Mouse (Mus musculus) kidney, adult 18-20 months (tissue): ENCODE results near the gene Taar8b.
"Not testable (repeated sequence)": the region's sequence is repeated elsewhere in the genome, so short reads cannot be mapped to it uniquely, and the experiment has no call there.

Source experiments
- DNase-seq: peaks from one replicate; pipeline ENCODE4 v3.0.0; 2021

Taar8b gene

DNA sequence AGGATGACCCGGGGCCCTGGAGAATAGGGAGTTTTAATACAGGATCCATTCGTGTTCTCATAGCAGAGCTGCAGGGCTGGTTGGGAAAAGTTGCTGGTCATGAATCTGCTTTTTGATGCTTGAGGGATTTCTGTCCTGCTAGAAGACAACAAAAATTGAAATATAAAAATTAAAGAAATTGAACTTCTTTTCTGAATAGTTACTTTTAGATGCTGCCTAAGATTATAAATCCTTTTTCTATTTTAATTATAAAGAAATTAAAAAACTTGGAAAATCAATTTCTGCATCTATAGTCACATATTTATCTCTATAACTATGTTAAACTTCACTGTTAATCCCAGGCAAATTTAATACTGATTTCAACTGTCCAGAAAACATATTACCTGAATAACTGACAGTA lies at the start of gene Taar8b:
Gene Taar8b (minus strand): TSS at position 101 of the 400 bp plus-strand sequence.
- DNase-seq = no peak

DNA sequence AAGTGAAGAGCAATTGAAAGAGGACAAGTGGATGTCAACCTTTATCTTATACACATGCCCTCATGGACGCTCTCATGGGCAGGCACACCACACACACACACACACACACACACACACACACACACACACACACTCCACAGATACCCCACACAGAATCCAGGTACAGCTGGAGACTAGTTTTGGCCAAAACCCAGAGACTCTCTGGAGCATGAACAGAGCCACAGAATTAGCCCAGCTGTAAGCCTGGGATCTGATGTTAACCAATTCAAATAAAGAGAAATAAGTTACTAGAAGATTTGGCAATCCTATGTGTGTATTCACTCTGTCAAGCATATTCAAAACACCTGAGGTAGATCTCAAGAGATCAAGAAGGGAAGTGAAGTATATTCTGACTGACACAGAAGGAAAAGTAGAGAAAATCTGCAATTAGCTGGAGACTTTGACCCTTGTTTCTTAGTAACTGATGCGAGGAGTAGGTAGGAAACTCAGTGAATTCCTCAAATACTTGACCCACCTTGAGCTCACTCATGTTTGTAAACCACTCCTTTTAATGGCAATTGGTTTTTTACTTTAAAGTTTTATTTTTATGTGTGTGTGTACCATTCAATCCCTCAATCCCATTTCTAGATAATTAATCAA lies 46.6 kb upstream of the Taar8b start:
- peak; percentile 18 for DNase-seq

DNA sequence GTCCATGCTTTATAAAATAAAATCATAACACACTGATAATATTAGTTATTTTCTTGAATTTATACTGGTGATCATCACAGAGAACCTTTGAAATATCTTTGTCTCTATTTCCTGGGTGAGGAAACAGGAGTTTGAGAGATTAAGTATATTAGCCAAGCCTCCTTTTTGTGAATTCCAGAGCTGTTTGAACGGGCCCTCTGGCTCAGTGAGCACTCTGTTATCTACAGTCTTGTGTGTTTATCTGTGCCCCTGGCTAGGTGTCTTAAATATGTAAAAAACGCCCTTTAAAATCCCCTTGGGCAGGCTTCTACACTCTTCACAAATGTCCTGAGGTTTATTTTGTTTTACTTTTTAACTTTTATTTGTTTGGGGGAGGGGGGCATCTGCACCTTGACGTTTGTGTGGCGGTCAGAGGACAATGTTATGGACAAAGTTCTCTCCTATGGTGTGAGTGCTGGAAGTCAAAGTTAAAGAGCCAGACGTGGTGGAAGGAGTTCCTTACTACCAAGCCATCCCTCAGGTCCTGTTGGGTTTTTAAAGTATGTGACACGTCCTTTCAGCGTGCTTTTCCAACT lies 42.1 kb upstream of the Taar8b start:
- no peak for DNase-seq

DNA sequence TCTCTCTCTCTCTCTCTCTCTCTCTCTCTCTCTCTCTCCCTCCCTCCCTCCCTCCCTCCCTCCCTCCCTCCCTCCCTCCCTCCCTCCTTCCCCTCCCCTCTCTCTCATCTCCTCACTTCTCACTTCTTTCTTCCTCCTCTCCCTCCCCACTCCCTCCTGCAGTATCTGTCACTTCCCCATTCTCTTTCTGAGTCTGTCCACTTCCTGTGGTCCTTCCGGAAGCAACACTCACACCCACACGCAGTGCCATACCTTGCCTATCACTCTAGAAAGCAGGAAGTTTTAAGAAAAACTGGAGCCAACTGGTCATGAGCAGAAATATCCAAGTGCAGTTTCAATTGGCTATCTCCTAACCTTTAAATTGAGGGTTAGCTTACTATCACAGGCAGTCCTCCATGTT lies 41.0 kb upstream of the Taar8b start:
- DNase-seq = no peak

DNA sequence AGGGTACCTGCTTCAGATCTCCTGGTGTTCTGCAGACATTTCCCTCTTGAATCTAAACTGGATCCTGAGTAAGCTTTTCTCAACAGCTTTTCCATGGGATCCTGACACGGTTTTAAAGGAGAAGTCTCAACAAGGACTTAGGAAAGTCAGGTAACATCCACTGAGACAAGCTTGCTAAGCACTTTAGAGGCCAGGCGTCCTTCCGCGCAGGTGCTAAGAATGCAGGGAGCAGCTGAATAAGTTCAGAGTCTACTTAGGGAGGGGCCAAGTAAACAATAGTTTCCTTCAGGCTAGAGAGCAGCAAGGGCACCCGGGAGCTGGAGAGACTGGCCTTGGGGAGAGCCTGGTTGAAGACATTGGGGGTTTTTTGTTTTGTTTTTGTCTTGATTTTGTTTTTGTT lies 40.2 kb upstream of the Taar8b start:
- DNase-seq = peak; percentile 59

DNA sequence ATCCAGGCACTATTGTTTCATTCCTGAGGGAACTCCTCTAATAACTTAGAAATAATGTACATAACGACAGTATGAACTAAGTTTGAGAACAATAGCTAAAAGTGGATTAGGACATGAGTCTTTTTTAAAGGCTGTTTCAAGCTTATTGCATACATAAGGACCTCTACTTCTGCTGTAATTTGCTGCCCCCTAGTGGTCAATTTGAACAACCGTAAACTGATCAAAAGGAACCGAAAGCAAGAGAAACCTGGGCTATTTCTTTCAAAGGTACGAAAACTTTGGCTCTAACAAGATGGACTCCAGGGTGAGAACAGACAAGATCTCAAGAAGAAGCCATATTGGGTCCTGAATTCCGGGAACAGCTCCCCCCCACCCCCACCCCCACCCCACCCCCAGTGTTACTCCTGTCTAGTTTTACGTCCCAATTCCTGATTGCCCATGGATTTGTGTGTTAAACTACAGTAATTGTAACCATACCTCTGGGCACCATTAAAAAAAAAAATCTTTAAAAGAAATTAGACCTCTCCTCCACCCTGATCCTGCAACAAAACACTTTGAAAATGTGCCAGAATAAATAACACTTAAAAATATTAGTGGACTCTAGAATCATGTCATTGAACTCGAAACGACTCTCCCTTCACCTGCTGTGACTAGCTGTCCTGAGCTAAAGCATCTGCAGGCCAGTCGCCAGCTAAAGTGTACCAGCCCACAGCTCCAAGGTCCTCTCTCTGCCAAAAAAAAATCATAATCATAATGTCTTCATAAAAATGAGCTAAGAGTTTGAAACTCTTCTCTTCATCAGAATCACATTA lies 39.6 kb upstream of the Taar8b start:
- DNase-seq = peak; percentile 53

DNA sequence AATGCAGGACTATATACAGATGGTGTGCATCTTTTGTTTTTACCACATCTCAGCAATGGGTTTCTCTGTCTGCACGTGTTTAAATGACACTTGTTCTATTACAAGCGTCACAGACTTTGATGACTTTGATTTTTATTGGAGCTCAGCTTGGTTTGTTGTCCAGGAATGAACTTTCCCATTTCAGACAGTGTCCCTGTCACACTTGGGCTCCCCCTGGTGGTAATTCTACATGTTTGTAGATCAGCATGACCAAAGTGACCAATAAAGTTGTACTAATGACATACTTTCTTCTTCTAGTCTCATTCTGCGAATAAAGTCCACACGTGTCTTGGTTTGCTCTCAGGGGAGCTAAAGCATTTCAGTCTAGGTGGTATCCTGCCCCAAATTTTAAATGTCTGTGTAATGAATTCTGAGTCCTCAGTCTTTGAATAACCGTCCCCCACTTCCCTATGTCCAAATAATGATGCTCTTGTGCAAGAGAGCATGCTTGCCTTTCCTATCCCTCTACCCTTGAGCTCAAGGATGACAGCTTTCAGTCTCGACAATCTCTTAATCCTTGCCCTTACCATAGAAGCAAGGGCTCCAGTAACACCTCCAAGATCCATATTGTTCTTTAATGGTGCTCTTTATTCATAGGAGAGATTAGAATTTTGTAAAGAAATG lies 19.2 kb upstream of the Taar8b start:
- DNase-seq = no peak

DNA sequence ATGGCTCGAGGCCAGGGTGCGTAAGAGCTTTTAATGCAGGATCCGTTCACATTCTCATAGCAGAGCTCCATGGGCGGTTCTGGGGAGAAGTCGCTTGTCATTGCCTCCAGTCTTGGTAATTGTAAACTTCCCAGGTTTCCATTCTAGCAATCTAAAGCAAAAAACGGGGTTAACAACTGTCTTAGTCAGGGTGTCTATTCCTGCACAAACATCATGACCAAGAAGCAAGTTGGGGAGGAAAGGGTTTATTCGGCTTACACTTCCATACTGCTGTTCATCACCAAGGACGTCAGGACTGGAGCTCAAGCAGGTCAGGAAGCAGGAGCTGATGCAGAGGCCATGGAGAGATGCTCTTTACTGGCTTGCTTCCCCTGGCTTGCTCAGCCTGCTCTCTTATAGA lies 17.3 kb upstream of the Taar8b start, which contains the start of gene Taar9:
Gene Taar9 (minus strand): TSS at position 101 of the 400 bp plus-strand sequence.
- DNase-seq = not testable (repeated sequence)

DNA sequence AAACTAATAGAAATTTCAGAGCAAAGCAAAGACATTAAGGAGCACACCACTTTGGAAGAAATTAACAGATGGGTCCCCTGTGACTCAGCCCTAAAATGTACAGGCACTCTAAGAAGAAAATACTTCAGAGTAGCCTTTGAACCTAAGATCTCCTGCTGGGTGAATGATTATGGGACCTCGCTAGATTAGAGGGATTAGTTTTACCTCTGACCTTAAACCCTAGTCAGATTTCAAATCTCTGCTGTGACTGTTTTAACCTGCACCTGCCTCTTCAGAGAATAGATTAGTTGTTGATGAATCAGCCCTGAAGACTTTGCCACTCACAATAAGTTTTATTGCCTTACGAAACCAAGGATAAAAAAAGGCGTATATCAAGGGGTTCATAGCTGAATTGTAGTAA lies 16.1 kb upstream of the Taar8b start:
- no peak for DNase-seq

DNA sequence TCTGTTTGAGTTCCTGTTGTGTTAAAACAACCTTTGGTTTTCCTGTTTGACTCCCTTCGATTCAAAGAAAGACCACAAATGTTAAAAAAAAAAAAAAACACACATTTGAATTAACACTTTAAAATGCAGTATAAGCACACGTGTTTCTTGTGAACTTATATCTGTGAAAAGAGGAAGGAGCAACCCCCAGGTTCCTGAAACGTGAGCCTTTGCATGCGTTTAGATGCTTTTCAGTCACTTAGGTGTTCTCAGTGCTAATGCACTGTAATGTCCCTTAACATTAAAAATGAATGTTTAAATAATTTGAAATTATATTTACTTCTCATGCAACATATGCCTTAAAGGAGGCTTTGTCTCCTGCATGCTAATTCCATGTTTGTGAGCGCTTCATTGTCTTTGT lies 15.7 kb upstream of the Taar8b start:
- DNase-seq = no peak

DNA sequence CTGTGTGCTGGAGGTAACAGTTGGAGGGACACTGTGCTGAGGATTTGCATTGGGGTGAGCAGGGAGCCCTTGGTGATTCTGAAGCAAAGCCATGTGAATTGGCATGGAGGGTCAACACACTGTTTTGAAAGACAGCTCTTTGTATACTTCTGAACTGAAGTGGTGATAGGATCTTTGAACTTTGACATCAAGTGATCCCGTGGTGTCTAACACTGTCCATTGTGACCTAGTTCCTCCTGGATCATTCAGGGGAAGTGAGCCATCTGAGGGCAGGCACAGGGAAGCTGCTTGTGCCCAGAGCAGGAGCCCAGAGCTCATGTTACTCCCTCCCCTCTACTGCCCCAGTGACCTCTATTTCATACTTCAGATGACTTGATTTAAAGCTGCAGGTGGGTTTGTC lies 11.2 kb upstream of the Taar8b start:
- DNase-seq = not testable (repeated sequence)

DNA sequence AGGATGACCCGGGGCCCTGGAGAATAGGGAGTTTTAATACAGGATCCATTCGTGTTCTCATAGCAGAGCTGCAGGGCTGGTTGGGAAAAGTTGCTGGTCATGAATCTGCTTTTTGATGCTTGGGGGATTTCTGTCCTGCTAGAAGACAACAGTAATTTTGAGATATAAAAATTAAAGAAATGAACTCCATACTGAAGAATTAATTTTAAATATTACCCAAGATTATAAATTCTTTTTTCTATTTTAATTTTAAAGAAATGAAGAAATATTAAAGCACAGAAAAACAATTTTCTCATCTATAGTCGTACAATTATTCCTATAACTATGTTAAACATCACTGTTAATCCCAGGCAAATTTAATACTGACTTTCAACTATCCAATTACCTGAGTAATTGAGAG lies 9.7 kb upstream of the Taar8b start, which contains the start of gene Taar8c:
Gene Taar8c (minus strand): TSS at position 101 of the 400 bp plus-strand sequence.
- DNase-seq = not testable (repeated sequence)

DNA sequence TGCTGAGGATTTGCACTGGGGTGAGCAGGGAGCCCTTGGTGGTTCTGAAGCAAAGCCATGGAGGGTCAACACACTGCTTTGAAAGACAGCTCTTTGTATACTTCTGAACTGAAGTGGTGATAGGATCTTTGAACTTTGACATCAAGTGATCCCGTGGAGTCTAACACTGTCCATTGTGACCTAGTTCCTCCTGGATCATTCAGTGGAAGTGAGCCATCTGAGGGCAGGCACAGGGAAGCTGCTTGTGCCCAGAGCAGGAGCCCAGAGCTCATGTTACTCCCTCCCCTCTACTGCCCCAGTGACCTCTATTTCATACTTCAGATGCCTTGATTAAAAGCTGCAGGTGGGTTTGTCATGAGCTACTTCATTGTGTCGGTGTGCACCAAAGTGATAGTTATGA lies 4.9 kb upstream of the Taar8b start:
- not testable (repeated sequence) for DNase-seq

DNA sequence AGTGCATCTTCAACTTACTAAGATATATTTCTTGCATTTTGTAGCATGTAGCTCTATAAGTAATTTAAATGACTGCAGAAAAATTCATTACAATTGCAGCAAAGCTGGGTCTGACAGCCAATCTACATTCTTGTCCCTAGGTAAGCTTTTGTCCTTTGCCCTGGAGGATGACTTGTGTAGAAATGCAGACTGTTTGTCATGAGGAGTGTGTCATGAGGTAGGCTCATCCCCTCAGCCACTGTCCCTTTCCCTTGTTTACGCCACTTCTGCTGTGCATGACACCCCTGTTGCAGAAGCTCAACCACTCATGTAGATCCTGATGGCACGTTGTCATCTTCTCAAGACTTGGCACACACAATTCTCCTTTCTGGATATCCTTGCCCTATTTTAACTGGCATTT lies 4.9 kb downstream of the Taar8b start:
- no peak for DNase-seq

DNA sequence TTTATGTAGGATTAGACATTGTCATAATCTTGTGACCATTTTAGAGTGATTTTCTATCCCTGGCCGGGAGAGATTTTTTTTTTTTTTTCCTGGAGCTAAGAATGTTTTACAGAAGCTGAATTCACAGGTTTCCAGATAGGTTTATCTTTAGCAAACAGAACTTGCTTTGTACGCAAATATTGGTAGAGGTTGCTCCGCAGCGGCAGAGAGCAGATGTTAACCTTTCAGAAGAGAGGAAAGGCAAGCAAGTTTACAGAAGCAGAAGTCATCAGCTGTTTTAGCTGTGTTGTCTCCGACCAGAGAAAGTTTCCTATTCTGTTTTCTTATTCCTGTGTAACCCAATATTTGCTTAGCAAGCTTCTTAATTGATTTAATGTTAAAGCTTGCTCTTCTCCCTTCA lies 5.5 kb downstream of the Taar8b start:
- DNase-seq = no peak

DNA sequence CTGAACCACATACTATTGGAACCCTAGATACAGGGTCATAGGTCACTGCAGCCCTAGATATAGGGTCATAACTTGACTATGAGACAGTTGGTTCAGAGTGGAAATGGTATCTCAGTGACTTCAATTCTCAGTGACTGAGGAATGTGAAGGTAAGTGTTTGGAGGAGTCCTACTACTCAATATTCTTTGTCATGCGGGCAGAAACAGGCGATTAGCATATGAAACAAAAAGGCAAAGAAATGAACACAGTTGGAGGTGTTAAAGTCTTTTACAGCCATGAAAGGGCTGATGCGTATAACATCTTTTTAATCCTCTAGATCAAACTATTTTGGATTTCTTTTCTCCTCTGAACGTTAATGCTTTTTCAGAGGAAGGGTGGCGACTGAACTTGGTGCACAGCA lies 6.2 kb downstream of the Taar8b start:
- DNase-seq = no peak

DNA sequence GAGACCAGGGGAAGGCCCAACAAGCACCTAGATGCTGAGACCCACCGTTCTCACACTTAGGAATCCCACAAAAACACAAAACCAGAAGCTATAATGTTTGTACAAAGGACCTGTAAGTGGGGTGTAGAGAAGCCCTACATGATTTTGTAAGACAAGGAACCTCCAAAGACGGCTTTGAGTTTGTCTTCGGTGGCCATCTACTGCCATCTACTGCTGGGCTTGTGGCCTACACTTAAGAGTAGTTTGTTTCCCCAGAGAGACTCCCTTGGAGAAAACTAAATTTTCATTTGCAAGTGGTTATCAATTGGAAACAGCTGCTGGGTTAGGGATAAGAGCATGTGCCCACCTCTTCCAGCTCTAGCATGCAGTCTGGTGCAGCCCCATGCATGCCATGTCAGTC lies 11.9 kb downstream of the Taar8b start:
- DNase-seq = peak; percentile 43

DNA sequence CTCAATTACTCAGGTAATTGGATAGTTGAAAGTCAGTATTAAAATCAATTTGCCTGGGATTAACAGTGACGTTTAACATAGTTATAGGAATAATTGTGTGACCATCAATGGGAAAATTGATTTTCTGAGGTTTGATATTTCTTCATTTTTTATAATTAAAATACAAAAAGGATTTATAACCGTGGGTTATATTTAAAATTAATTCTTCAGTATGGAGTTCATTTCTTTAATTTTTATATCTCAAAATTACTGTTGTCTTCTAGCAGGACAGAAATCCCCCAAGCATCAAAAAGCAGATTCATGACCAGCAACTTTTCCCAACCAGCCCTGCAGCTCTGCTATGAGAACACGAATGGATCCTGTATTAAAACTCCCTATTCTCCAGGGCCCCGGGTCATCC lies 15.9 kb downstream of the Taar8b start, which contains the start of gene Taar8a:
Gene Taar8a (plus strand): TSS at position 301 of the 400 bp plus-strand sequence.
- DNase-seq = not testable (repeated sequence)

DNA sequence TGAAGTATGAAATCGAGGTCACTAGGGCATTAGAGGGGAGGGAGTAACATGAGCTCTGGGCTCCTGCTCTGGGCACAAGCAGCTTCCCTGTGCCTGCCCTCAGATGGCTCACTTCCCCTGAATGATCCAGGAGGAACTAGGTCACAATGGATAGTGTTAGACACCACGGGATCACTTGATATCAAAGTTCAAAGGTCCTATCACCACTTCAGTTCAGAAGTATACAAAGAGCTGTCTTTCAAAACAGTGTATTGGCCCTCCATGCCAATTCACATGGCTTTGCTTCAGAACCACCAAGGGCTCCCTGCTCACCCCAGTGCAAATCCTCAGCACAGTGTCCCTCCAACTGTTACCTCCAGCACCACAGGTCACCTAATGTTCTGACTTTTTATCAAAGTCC lies 17.3 kb downstream of the Taar8b start:
- not testable (repeated sequence) for DNase-seq

DNA sequence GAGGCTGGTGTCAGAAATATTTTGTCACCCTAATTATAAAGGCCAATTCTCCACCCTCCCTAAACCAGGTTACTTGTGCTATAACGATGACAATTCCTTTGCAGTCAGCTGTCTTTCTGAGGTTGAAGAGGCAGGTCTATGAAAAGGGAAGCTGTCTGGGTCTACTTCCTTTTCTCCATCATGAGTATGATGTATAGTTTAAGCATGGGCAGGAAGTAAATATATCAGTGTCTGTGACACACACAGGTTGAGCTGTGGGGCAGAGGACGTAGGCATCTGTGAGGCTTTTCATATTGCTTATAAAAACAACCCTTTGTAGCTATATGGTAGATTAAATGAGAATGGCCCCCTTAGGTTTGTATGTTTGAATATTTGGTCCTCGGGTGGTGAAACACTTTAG lies 33.1 kb downstream of the Taar8b start:
- no peak for DNase-seq

DNA sequence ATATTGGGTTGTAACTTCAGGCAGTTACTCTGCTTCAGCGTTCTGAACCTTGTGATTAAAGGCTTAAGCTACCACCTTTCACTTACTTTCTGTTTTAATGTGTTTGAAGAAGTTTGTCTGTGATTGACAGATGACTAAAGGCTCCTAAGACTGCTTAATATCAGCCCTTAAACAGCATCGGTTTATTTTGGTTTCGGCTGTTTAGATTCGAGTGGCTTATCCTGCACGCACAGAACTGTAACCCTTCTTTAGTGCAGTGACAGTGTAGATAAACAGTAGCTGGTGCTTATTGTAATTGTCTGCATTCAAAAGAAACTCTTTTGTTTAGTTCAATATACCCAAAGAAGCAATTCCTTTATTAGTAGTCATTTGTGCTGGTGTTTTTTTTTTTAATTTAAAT lies 40.1 kb downstream of the Taar8b start:
- DNase-seq = no peak

DNA sequence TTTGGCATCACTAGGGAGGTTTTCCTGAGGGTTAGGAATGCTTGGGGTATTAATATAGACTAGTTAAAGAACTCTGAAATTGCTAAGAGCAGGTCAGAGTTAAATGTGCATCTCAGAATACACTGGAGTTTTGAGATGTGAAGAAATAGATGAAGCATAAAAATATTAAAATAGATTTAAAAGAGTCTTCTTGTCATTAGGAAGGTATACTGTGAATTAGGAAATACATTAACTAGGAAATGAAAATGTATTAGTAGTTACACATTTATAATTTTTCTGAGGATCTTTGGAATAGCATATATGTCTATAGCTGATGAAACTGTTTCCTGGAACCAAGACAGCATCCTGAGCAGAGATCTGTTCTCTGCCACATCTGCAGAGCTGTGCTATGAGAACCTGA lies 42.9 kb downstream of the Taar8b start, which contains the start of gene Taar7f:
Gene Taar7f (plus strand): TSS at position 301 of the 400 bp plus-strand sequence.
- no peak for DNase-seq
